Mouse (Mus musculus) bone marrow, adult 2 months (tissue): Measurements from ENCODE around the gene Zfp362. TPM values are rescaled to one million over a fixed set of nuclear protein-coding genes. Genes with fewer than 3 reads are reported as not detected.

Experiments
- H3K27ac ChIP-seq: fragments of 200-500 bp; 2 replicates; pipeline ENCODE4 v1.5.1; 2012; ENCODE audit warnings: low read depth, mild to moderate bottlenecking, control low read depth, inconsistent platforms, low read length; ENCODE audit not compliant: control insufficient read depth, poor library complexity, insufficient read depth
- H3K4me1 ChIP-seq: fragments of 200-500 bp; 2 replicates; pipeline ENCODE4 v1.6.1; 2011; ENCODE audit warnings: low read length; ENCODE audit not compliant: control insufficient read depth, insufficient read depth
- H3K4me3 ChIP-seq: fragments of 200-500 bp; replicated peaks from 2 replicates; pipeline ENCODE3; 2011; ENCODE audit warnings: mild to moderate bottlenecking, low read depth, low read length, control low read depth; ENCODE audit not compliant: control insufficient read depth
- CTCF ChIP-seq: fragments of 200-500 bp; IDR thresholded peaks from 2 replicates; pipeline ENCODE4 v1.5.1; 2011; ENCODE audit warnings: low read length, control low read depth; ENCODE audit not compliant: control insufficient read depth, insufficient read depth
- POLR2A ChIP-seq: fragments of 200-500 bp; IDR thresholded peaks from 2 replicates; pipeline ENCODE4 v1.6.1; 2011; ENCODE audit warnings: low read depth, mild to moderate bottlenecking, control low read depth, low read length, borderline replicate concordance; ENCODE audit not compliant: control insufficient read depth
- WGBS: fragments of 180-500 bp; shearing (Covaris S2); methylation state at CpG from one replicate; pipeline ENCODE4 v1.1.7; 2018; 5-methylcytosine and 5-hydroxymethylcytosine counted together
- polyA plus RNA-seq: library from polyadenylated mRNA; stranded (reverse); fragments of >200 nt; gene quantifications from 2 replicates; pipeline ENCODE4 v1.2.4, GENCODE M21; 2011; ENCODE audit warnings: low replicate concordance; ENCODE audit not compliant: missing spikeins, insufficient read depth, insufficient read length

Zfp362 gene
- polyA plus RNA-seq, 1 experiment: 10.3 TPM

- no peak overlapping the region for H3K4me3 ChIP-seq
- no peaks in the 10 kb centered on the region for H3K4me1 ChIP-seq
- WGBS: 45% methylated on average over 1 of the region's 1 CpGs
- H3K27ac ChIP-seq: no peak overlapping the region
- TF ChIP-seq POLR2A (no peak), CTCF (no peak)
These were observed 12.1 kb downstream of the Zfp362 start for GRCm38 (mm10) chr4:128793710-128794109.

GRCm38 (mm10) chr4:128789646-128790045 lies 16.2 kb downstream of the Zfp362 start:
- Histone ChIP-seq H3K4me1 (no peaks in the 10 kb centered on the region), H3K4me3 (no peak overlapping the region), H3K27ac (no peak overlapping the region)
- WGBS: 88% methylated on average over 18 of the region's 18 CpGs
- TF ChIP-seq CTCF (no peak), POLR2A (no peak)

- TF ChIP-seq POLR2A: no peak
- TF ChIP-seq CTCF: no peak
- Histone ChIP-seq H3K4me1 (no peaks in the 10 kb centered on the region), H3K27ac (no peak overlapping the region), H3K4me3 (no peak overlapping the region)
- 87% methylated on average over 4 of the region's 4 CpGs for WGBS
These were observed 17.7 kb downstream of the Zfp362 start for GRCm38 (mm10) chr4:128788108-128788507.

- no peak for TF ChIP-seq POLR2A
- TF ChIP-seq CTCF: no peak
- WGBS: 85% methylated on average over 24 of the region's 24 CpGs
- Histone ChIP-seq H3K4me1 (no peaks in the 10 kb centered on the region), H3K4me3 (no peak overlapping the region), H3K27ac (no peak overlapping the region)
These were observed 18.6 kb downstream of the Zfp362 start for GRCm38 (mm10) chr4:128787023-128787939.

- no peak for TF ChIP-seq CTCF
- no peak for TF ChIP-seq POLR2A
- 87% methylated on average over 11 of the region's 11 CpGs for WGBS
- Histone ChIP-seq H3K4me1 (no peaks in the 10 kb centered on the region), H3K4me3 (no peak overlapping the region), H3K27ac (no peak overlapping the region)
These were observed 19.8 kb downstream of the Zfp362 start for GRCm38 (mm10) chr4:128785921-128786654.

GRCm38 (mm10) chr4:128784950-128785631 lies 20.8 kb downstream of the Zfp362 start:
- WGBS: 86% methylated on average over 15 of the region's 15 CpGs
- H3K4me3 ChIP-seq: no peak overlapping the region
- TF ChIP-seq POLR2A (no peak), CTCF (no peak)
- no peaks in the 10 kb centered on the region for H3K4me1 ChIP-seq
- no peak overlapping the region for H3K27ac ChIP-seq

GRCm38 (mm10) chr4:128782645-128783044 lies 23.2 kb downstream of the Zfp362 start:
- WGBS: 69% methylated on average over 4 of the region's 4 CpGs

GRCm38 (mm10) chr4:128782037-128782436 lies 23.8 kb downstream of the Zfp362 start:
- WGBS: 81% methylated on average over 7 of the region's 7 CpGs

More at GRCm38 (mm10) chr4:128782645-128783044, 23.2 kb downstream of the Zfp362 start:
- no peak overlapping the region for H3K4me3 ChIP-seq
- TF ChIP-seq POLR2A (no peak), CTCF (no peak)
- no peaks in the 10 kb centered on the region for H3K4me1 ChIP-seq
- H3K27ac ChIP-seq: no peak overlapping the region

More at GRCm38 (mm10) chr4:128782037-128782436, 23.8 kb downstream of the Zfp362 start:
- H3K27ac ChIP-seq: no peak overlapping the region
- no peak overlapping the region for H3K4me3 ChIP-seq
- TF ChIP-seq CTCF (no peak), POLR2A (no peak)
- H3K4me1 ChIP-seq: no peaks in the 10 kb centered on the region
